Mouse (Mus musculus) left cerebral cortex, adult 6 months (tissue): ENCODE measurements around the gene Prkacb. TPM values are rescaled to one million over a fixed set of nuclear protein-coding genes. Genes with fewer than 3 reads are reported as not detected.

Experiments used
- long read RNA-seq, 2 experiments: library from polyadenylated mRNA; unstranded; transcript quantifications; one replicate each; pipeline ENCODE4 v2.0.0; 2019 to 2020
- polyA plus RNA-seq: library from polyadenylated mRNA; unstranded; fragments of <200 nt; fragmentation: Nextera tagmentation; gene quantifications from 2 replicates; pipeline ENCODE4 v1.2.3, GENCODE M21; 2021

Prkacb gene
- polyA plus RNA-seq, result 138 and 190 TPM in 2 replicates
- long read RNA-seq, experiment 1, full-length matches to known transcripts, result 1,426 of 1,670 reads
- long read RNA-seq, experiment 1, partial matches to known transcripts, result 64 of 1,670 reads
- long read RNA-seq, experiment 1, other reads (novel, unspliced or antisense), result 180 of 1,670 reads
- long read RNA-seq, experiment 2, full-length matches to known transcripts, result 163 of 306 reads
- long read RNA-seq, experiment 2, partial matches to known transcripts, result 24 of 306 reads
- long read RNA-seq, experiment 2, other reads (novel, unspliced or antisense), result 119 of 306 reads

DNA sequence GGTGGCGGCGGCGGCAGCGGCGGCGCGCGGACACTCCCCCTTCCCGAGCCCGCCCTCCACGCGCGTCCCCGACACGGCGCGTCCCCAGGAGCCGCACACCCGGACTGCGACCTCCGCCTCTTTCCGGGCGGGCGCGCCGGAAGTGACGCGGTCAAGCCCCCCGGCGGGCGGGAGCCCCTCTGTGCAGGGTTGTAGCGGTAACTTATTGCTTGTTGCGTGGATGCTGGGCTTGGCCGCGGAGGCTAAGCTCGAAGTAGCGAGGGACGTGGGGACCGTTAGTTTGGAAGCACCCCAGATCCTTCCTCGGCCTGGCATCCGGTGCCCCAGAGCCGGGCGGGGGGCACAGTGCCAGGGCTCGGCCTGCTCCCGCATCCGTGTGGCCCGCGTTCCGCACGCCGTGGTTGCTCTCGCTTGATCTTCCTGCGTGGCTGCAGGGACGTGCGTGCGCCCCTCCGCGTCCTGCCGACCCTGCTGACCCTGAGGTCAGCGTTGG, at the start of gene Prkacb:
TSS of gene Prkacb (minus strand) at position 90 of the 493 bp plus-strand sequence.

DNA sequence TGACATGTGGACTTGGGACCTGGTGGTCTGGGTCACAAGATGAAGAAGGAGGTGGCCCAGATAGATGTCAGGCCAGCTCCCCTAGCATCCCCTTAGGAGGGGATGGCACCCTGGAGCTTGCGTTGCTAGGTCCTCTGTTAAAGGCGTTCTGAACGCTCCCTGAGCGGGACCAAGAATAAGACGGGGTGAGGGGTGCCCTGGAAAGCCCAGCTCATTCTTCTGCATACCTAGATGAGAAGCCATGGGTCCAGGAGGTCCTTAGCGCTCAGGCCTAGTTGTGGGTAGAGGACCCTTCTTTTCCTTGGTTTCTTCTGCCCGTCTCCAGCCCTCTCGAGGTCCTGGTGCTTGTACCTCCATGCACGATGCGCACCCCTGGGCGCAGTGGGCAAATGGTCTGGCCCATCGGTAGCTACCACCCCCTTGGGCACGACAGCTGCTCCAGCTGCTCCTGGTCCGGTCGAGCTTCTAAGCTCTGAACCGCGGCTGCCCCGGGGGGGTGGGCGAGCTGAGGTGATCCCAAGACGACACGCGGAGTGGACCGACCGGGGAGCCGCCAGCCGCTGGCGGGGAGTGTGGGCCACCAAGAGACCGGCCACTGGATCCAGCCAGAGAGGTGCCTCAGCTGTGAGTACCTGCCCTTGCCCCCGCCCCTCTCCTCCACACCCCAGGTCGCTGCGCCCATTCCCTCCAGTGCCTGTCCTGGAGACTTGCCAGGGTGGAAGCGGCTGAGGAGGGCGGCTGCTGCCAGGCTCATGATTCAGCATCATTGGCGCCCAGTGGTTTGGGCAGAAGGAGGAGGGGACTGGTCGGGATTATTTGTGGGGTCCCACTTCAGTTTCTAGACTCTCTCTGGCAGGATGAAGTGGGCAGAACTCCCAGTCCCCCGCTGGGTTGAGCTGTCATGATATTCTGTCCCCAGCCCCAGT, 39.4 kb upstream of the Prkacb start, which contains the start of gene Ttll7:
TSS of gene Ttll7 (plus strand) at position 402 of the 926 bp plus-strand sequence.

DNA sequence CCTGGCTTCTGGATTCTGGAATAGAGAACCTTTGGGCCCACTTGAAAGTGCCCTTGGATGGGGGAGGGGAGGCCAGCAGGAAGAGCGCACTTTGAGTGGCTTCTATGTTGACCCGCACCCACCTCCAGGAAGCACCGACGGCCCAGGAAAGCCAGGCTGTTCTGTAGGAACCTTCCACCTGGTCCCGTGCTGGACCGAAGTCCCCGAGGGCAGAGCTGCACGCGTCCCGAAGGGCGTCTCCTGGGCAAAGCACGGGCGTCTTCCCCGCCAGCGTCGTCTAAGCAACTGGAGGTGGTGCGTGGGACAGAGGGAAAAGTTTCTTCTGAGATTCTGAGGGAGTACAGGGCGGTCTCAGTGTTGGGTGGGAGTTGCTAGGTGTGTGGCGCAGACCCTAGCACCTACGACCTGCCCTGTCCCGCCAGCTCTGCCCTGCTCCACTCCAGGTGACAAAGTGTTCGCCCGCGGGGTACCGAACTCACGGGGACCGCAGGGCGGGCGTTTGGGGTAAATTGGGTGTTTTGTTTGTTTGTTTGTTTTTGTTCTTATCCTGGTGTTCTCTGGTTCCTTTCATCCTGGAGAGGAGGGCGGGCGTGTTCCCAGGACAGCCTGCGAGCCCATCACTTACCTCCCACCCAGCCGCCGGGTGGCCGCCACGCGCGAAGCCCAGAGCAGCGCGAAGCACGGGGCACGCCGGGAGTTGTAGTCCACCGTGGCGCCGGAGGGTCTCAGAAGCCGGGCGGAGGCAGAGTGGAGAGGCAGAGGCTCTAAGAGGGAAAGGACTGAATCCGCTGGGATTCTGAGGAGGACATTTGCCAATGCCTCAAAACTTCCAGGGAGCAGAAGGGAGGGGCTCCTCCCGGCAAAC, 127.7 kb downstream of the Prkacb start, which contains the start of gene Samd13:
TSS of gene Samd13 (minus strand) at position 782 of the 865 bp plus-strand sequence.

Other genes with a start within 250 kb of the Prkacb start
- 0.39 and 0.88 TPM in 2 replicates for gene Uox, start 242.6 kb downstream of the Prkacb start, polyA plus RNA-seq
- gene Dnase2b, start 197.4 kb downstream of the Prkacb start, polyA plus RNA-seq, result not detected in 2 replicates
- not detected in 2 replicates for gene 4930503B20Rik, start 161.7 kb downstream of the Prkacb start, polyA plus RNA-seq
- 0.64 and 0.85 TPM in 2 replicates for gene Samd13, start 127.4 kb downstream of the Prkacb start, polyA plus RNA-seq
- gene Ttll7, start 39.4 kb upstream of the Prkacb start, polyA plus RNA-seq, result 66.6 and 74.1 TPM in 2 replicates